Mouse (Mus musculus) embryo, embryonic 10.5 days (tissue): ENCODE results near the gene Mgat4b.

Source experiments
- DNase-seq: peaks from one replicate; pipeline ENCODE4 v3.0.0-alpha.2; 2015; ENCODE audit warnings: low spot score

Mgat4b gene

DNA sequence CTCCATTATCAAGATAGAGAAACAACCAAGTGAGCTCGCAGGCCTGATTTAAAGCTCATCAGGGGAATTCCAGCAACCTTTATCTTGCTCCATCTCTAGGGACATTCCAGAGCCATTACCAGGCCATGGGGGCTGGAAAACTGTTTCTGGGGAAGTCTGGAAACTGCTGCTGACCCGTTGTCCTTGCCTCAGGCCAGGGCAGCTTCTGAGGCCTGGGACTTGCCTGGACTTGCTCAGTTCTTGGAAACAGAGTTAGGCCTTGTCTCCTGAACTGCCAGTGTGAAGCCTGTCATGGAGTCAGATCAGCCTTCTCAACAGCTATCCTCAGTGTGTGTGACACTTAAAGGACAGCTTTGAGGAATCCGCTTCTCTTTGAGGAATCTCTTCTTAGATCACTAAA, 41.5 kb downstream of the Mgat4b start:
- peak; percentile 55 for DNase-seq

DNA sequence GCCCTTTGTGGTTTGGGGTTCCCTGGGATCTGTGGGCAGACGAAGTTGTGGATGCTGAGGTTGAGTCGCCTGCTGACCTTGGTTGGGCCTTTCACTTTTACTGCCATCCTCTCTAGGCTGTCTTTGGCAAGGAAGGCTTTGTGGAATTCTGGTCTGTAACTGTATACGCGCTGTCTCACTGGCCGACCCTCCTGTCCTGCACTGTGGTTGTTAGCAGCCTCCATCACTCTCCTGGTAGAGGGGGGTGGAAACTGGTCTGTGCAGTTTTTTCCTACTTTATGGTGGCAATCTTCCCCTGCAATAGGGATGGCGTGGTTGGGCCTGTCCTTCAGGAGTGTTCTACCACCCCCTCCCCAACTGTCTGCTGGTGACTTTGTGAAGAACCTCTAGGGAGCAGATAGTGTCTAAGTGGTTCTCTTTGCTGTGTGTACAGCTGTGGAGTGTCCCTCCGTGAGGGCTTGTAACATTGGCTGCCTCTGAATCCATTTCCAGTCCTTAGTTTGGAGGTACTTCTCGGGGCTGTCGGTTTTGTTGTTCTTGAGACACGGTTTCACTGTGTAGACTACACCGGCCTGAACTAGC, 42.1 kb downstream of the Mgat4b start:
- peak; percentile 36 for DNase-seq

DNA sequence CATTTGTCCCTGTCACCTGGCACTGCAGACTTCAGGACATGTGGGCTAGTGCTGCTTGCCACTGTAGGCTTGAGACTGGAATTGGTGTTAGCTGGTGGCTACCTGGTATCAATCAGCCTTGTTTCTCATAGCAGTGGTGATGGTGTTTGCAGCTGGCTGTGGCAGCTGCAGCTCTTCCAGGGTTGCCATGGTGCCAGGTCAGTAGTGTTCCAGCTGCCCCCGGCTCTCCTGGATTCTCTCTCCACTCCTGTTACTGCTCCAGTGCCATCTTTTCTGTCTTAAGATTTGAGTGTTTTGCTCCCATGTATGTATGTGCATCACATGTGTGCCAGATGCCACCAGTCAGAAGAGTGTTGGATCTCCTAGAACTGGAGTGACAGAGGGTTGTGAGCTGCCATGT, 42.7 kb downstream of the Mgat4b start:
- DNase-seq: no peak

DNA sequence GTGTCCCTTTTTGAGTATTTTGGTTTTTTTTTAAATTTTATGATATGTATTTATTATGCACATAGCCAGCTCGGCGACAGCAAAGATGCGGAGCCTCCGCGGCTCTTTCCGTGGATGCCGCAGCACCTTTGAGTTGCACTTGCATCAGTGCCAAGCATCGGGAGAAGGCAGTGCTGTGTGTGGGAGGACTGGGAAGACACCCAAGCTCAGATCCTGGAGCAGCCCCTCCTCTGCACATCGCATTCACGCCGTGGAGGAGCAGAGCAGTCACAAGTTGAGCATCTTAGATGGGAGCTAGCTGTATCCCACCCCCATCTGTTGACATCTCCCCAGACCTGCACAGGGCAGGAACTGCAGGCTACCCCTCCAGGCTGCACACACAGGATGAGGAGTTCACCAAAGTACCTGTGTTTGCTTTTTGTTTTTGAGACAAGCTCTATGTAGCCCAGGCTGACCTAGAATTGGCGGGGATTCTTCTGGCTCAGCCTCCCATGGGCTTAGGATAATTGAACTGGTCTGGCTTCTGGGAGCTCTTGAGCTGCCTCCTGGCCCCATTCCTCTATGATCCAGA, 43.4 kb downstream of the Mgat4b start:
- no peak for DNase-seq

DNA sequence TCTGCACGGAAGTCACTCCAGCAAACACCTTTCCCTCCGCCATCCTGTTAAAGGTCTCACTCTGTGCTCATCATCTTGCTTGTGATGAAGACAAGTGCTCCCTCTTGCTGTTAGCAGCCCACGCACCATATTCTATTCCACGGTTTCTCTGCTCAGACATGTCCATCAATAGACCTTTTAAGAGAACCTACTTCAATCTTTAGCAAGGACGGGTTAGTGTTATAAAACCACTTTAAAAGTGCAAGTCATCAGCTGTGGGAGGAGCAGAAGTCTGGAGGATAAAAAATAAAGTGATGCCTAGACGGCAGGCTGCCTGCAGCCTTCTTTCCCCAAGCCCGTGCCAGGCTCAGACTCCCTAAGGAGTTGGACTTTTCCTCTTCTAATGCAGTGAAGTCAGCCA, 45.9 kb downstream of the Mgat4b start:
- DNase-seq: no peak

DNA sequence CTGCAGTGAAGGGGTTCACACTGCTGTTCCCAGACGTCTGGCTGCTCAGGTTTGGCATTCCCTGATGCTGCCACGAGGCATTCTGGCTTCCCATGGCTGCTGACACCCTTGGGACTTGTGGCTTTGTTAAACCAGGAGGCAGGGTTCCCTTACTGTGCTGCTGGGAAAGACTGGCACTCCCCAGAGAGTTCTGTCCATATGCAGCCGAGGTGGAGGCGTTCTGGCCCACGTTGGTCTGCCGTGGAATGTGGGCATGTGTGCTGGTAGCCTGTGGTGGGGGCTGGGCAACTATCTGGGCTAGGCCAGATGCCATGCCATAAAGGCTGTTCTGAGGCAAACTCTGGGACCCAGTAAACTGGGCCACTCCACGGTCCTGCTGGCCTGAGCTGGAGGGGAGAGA, 47.6 kb downstream of the Mgat4b start:
- DNase-seq: no peak

DNA sequence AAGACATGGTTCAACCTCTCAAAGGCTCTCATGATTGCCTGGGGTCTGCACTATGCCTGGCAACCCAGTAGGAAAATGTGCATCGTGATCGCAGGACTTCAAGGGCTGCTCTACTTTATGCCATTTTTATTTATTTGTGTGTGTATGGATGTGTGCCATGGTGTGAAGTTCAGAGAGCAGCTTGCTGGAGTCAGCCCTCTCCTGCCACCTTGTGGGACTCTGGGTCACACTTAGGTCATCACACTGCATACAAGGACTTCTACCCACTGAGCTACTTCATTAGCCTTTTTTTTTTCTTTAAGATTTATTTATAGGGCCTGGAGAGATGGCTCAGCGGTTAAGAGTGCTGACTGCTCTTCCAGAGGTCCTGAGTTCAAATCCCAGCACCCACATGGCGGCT, 51.3 kb downstream of the Mgat4b start:
- DNase-seq: no peak

DNA sequence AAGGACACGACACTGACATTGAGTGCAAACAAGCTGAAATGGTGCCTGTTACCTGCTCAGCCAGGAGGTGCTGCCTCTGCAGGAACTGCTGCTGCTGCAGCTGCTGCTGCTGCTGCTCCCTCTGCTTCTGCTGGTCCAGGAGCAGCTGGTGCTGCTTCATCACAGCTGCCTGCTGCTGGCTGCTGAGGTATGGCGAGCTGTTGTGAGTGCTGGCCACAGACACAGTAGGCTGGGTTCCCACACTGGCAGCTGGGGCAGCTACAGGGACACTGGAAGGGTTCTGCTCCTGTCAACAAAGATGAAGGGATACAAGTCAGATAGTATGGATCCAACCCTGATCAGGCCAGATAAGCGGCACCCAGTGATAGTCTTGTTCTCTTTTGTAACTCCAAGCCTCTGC, 52.5 kb downstream of the Mgat4b start:
- no peak for DNase-seq

DNA sequence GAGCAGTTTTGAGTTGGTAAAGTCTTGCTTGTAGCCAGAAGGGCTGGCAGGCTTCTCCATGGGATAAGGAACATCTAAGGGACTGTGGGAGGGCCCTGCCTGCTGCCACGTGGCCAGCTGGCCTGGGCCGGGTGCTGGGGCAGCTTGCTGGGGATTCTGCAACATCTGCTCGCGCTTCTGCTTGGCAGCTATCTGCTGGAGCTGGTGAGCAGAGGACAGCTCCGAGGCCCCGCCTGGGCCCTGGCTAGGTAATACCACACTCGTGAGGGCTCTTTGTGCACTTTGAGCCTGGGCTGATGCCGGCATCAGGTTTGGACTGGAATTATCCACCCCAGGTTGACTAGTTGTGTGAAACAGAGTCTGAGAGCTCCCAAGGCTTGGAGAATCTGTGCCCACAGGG, 55.2 kb downstream of the Mgat4b start:
- DNase-seq: no peak

DNA sequence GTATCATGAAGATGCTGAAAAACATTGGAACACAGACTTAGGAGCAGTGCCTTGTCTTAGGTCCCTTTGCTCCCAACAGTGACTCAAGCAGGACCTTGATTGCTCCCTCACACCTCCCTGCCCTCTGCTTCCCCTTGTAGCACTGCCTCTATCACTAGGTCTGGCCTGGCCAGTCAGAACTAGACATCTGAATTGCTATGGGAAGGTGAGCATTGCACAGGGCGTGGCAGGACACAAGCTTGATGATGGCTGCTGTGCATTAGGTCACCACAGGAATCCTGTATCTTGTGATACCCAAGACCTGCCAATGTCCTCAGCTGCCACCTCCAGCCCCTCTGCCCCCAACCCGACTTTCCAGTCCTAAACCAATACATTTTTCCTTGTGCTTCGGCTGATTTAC, 56.3 kb downstream of the Mgat4b start:
- no peak for DNase-seq

DNA sequence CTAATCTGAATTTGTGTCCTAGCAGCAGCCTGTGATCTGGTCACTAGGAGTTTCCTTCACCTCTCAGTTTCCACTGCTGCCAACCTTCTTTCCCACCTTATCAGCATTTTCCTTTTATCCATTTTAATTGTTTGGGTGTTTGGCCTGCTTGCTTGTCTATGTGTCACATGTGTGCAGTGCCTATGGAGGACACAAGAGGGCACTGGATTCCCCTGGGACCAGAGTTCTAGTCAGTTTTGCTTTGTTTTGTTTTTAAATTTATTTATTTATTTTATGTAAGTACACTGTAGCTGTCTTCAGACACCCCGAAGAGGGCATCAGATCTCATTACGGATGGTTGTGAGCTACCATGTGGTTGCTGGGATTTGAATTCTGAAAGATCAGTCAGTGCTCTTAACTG, 58.5 kb downstream of the Mgat4b start:
- DNase-seq: peak; percentile 39

DNA sequence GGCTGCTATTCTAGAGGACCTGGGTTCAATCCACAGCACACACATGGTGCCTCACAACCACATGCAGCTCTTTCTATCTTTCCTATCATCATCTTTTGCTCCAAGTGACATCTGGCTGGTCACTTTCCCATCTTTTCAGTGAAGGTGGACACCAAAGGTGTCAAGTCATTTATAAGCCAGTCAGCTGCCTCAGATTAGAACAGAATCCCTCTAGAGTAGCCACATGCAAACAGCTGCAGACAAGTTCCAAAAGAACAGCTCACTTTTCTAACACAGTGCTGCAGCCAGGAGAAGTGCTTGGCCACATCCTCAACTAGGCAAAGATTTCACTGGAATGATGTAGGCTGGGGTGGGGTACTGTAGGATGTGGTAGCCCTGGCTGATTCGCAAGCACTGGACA, 59.2 kb downstream of the Mgat4b start:
- DNase-seq: no peak

DNA sequence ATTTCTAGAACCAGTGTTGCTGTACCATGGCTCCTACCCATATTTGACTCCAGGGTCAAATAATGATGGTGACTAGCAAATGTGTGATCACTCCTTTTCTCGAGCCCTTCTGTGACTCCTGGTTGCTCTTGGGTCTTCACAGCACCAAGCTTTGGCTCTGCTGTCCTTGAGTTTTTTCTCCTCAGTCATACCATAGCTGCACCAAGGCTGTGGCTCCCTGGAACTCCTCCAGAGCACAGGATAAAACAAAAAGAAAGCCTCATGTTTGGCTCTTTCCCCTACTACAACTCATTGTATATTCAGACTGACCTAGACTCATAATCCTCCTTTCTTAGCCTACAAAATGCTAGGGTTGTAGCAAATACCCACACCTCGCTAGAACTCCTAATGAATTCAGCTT, 62.1 kb downstream of the Mgat4b start:
- DNase-seq: no peak

DNA sequence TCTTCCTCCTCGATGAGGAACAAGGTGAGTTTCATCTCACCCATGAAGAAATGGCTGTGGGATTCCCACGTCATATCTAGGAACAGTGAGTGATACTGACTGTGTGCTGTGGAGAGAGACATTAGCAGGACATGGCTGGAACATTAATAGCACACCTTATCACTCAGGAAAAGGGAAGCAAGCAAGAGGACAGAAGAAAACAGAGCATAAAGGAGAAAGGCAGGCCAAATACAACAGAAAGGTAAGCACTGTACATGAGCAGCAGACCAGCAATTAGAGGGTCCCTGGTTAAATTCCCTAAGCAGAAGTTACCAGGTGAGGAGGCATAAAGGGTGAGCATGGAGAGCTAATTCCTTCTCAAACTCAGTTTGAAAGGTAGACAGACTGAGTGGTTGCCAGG, 64.4 kb downstream of the Mgat4b start:
- no peak for DNase-seq

DNA sequence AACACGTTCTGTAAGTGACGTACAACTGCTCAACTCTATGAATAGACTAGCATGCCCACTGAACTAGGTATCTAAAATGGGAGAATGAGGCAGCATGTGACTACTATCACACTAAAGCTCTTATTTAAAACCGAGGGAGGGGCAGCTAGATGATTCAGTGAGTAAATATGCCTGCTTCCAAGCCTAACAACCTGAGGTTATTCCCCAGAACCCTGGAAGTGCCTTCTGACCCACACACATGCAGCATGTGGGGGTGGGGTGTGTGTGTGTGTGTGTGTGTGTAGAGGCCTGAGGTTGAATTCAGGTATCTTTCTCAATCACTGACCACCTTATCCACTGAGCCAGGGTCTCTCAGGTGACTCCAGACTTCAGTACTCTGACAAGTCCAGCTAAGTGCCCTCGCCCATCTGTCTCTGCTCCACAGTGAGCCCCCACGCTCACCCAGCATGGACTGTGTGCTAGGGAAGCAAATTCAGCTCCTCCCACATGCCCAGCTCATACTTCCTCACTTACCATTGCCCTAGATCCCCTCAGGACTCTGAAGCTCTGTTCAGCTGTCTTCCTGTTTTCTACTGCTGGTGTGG, 65.0 kb downstream of the Mgat4b start:
- DNase-seq: no peak

DNA sequence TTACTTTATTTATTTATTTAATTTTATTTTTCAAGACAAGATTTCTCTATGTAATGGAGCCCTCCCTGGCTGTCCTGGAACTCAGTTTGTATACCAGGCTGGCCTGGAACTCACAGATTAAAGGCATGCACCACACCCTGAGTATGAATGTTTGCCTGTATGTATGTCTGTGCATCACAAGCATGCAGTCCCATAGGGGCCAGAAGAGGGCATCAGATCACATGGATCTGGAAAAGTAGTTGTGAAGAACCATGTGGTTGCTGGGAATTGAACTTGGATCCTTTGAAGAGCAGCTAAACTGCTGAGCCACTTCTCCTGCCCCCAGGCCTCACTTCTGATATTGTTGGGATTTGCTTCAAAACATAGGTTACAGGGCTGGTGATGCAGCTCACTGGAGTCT, 66.3 kb downstream of the Mgat4b start:
- no peak for DNase-seq

DNA sequence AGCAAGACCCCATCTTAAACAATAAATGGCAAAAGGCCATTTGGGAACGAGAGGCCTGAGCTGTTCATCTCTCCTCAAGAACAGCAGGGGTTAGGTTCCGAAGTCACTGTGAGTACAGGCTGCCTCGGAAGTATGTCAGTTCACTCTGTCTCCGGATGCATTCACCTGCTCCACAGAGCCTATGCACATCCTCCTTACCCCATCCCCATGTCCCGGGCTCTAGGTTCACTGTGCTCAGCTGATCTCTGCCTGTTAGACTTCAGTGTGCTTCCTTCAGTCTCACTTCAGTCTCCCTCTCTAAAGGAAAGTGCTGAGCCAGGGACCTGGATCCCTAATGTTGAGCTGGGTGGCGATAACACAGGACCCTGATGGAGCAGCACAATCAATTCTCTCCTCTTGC, 67.0 kb downstream of the Mgat4b start:
- no peak for DNase-seq

DNA sequence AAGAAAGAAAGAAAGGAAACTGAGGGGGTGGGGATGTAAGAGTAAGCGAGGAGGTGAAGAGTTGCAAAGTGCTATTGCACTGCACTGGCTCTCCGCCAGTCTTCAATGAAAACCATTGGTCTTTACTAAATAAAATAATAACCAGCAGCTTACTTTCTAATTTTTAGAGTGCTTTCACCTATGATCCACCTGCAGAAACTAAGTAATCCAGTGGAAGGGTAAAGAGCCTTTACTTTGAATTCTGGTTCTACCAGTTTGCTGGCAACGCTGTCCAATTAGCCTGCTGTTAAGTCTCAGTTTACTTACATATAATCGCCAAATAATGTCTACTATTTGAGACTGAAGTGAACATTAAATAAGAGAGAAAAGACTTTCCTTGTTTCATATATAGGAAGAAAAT, 68.3 kb downstream of the Mgat4b start:
- no peak for DNase-seq

DNA sequence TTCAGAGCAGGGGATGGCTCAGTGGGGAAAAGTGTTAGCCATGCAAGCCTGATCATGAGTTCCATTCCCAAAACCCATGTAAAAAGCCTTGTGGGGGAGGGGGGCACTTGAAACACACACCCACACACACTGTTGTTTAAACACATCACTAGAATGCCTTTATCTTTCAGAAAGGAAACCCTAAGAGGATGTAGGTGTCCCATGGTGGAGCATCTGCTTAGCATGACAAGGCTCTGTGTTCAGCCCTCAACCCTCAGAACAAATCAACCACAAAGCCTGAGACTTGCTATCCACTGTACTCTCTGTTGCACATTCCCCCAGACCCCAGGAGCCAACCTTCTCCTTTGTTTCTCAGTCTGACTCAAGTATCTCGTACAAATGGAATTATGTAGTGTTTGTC, 69.4 kb downstream of the Mgat4b start:
- no peak for DNase-seq
